Mouse (Mus musculus): ENCODE measurements around the gene Dag1. TPM values are rescaled to one million over a fixed set of nuclear protein-coding genes. Genes with fewer than 3 reads are reported as not detected.
A peak's percentile ranks its signal among the peaks of the same experiment; 100 is the strongest.

Dag1 gene
- polyA plus RNA-seq, 1 experiment from 2014 or later: 54.7 TPM

- 85% methylated on average over 1 of the region's 1 CpGs for WGBS
- no peaks in the 10 kb centered on the region for H3K27me3 ChIP-seq
- H3K4me1 ChIP-seq: no peaks in the 10 kb centered on the region; the same call in 1 of the 2 replicates
- no peaks in the 10 kb centered on the region for H3K9me3 ChIP-seq
- no peak for ATAC-seq (ENCODE audit: insufficient number of reproducible peaks, insufficient read depth, low FRiP score, low TSS enrichment, low read depth)
- H3K36me3 ChIP-seq: peaks cover 21% of the 10 kb centered on the region
- no peak overlapping the region for H3K4me2 ChIP-seq
- no peak overlapping the region for H3K9ac ChIP-seq
- no peak overlapping the region for H3K27ac ChIP-seq
- H3K4me3 ChIP-seq: no peak overlapping the region
These were observed 43.4 kb downstream of the Dag1 start for GRCm38 (mm10) chr9:108220380-108220774.

- Histone ChIP-seq H3K4me2 (no peak overlapping the region), H3K4me3 (no peak overlapping the region), H3K9ac (no peak overlapping the region), H3K9me3 (no peaks in the 10 kb centered on the region), H3K27ac (no peak overlapping the region), H3K27me3 (no peaks in the 10 kb centered on the region), H3K36me3 (peaks cover 21% of the 10 kb centered on the region), H3K4me1 (no peaks in the 10 kb centered on the region; the same call in 1 of the 2 replicates)
- WGBS: 80% methylated on average over 12 of the region's 12 CpGs
- ATAC-seq (ENCODE audit: insufficient number of reproducible peaks, insufficient read depth, low FRiP score, low TSS enrichment, low read depth): no peak
These were observed 43.9 kb downstream of the Dag1 start for GRCm38 (mm10) chr9:108219766-108220379.

GRCm38 (mm10) chr9:108217936-108218543 is 45.7 kb downstream of the Dag1 start:
- no peak overlapping the region for H3K27ac ChIP-seq
- WGBS: 68% methylated on average over 11 of the region's 11 CpGs
- ATAC-seq (ENCODE audit: insufficient number of reproducible peaks, insufficient read depth, low FRiP score, low TSS enrichment, low read depth): no peak

GRCm38 (mm10) chr9:108217406-108217805 is 46.4 kb downstream of the Dag1 start:
- H3K27ac ChIP-seq: no peak overlapping the region
- no peaks in the 10 kb centered on the region for H3K27me3 ChIP-seq
- 92% methylated on average over 3 of the region's 3 CpGs for WGBS
- H3K4me2 ChIP-seq: no peak overlapping the region
- no peak overlapping the region for H3K9ac ChIP-seq
- no peak overlapping the region for H3K4me3 ChIP-seq
- H3K36me3 ChIP-seq: peaks cover 21% of the 10 kb centered on the region
- ATAC-seq (ENCODE audit: insufficient number of reproducible peaks, insufficient read depth, low FRiP score, low TSS enrichment, low read depth): no peak
- H3K9me3 ChIP-seq: no peaks in the 10 kb centered on the region
- H3K4me1 ChIP-seq: peaks cover 3% of the 10 kb centered on the region; the same call in 1 of the 2 replicates

More at GRCm38 (mm10) chr9:108217936-108218543, 45.7 kb downstream of the Dag1 start:
- Histone ChIP-seq H3K4me3 (no peak overlapping the region), H3K9ac (no peak overlapping the region), H3K9me3 (no peaks in the 10 kb centered on the region), H3K36me3 (peaks cover 21% of the 10 kb centered on the region), H3K4me1 (no peaks in the 10 kb centered on the region; the same call in 1 of the 2 replicates), H3K27me3 (no peaks in the 10 kb centered on the region), H3K4me2 (no peak overlapping the region)

GRCm38 (mm10) chr9:108213105-108213504 is 50.7 kb downstream of the Dag1 start:
- no peak overlapping the region for H3K4me3 ChIP-seq
- peaks cover 4% of the 10 kb centered on the region; the same call in 1 of the 2 replicates for H3K4me1 ChIP-seq
- 28% methylated on average over 7 of the region's 7 CpGs for whole genome bisulfite sequencing
- H3K36me3 ChIP-seq: peaks cover 39% of the 10 kb centered on the region
- H3K9me3 ChIP-seq: no peaks in the 10 kb centered on the region
- peak overlapping the region; percentile 60 for H3K27ac ChIP-seq
- H3K27me3 ChIP-seq: no peaks in the 10 kb centered on the region
- ATAC-seq (ENCODE audit: insufficient number of reproducible peaks, insufficient read depth, low FRiP score, low TSS enrichment, low read depth): no peak
- H3K9ac ChIP-seq: 0 out of 2 replicates have a peak overlapping the region, but pooled peaks have one; percentile 32
- H3K4me2 ChIP-seq: no peak overlapping the region

- H3K4me2 ChIP-seq: no peak overlapping the region
- 75% methylated on average over 2 of the region's 2 CpGs for WGBS
- no peak overlapping the region for H3K9ac ChIP-seq
- H3K4me1 ChIP-seq: peaks cover 4% of the 10 kb centered on the region; the same call in 1 of the 2 replicates
- H3K27me3 ChIP-seq: no peaks in the 10 kb centered on the region
- ATAC-seq (ENCODE audit: insufficient number of reproducible peaks, insufficient read depth, low FRiP score, low TSS enrichment, low read depth): no peak
- H3K9me3 ChIP-seq: no peaks in the 10 kb centered on the region
- no peak overlapping the region for H3K4me3 ChIP-seq
- H3K27ac ChIP-seq: no peak overlapping the region
- H3K36me3 ChIP-seq: peaks cover 39% of the 10 kb centered on the region
These were observed 51.3 kb downstream of the Dag1 start for GRCm38 (mm10) chr9:108212426-108212825.

GRCm38 (mm10) chr9:108205571-108205901 is 58.2 kb downstream of the Dag1 start:
- no peaks in the 10 kb centered on the region for H3K9me3 ChIP-seq
- H3K4me1 ChIP-seq: peaks cover 10% of the 10 kb centered on the region
- H3K36me3 ChIP-seq: peaks cover 37% of the 10 kb centered on the region
- WGBS: 85% methylated on average over 3 of the region's 3 CpGs
- ATAC-seq (ENCODE audit: insufficient number of reproducible peaks, insufficient read depth, low FRiP score, low TSS enrichment, low read depth): no peak
- no peak overlapping the region for H3K4me2 ChIP-seq
- H3K9ac ChIP-seq: no peak overlapping the region
- H3K4me3 ChIP-seq: no peak overlapping the region
- no peaks in the 10 kb centered on the region for H3K27me3 ChIP-seq
- H3K27ac ChIP-seq: no peak overlapping the region

GRCm38 (mm10) chr9:108204884-108205570 is 58.7 kb downstream of the Dag1 start:
- Histone ChIP-seq H3K27ac (no peak overlapping the region), H3K27me3 (no peaks in the 10 kb centered on the region), H3K9me3 (no peaks in the 10 kb centered on the region), H3K4me1 (peaks cover 15% of the 10 kb centered on the region), H3K4me2 (no peak overlapping the region), H3K36me3 (peaks cover 37% of the 10 kb centered on the region), H3K9ac (no peak overlapping the region), H3K4me3 (no peak overlapping the region)
- no peak for ATAC-seq (ENCODE audit: insufficient number of reproducible peaks, insufficient read depth, low FRiP score, low TSS enrichment, low read depth)
- WGBS: 73% methylated on average over 8 of the region's 8 CpGs

GRCm38 (mm10) chr9:108203015-108203414 is 60.7 kb downstream of the Dag1 start:
- Histone ChIP-seq H3K9me3 (no peaks in the 10 kb centered on the region), H3K4me2 (no peak overlapping the region), H3K4me3 (no peak overlapping the region), H3K36me3 (peaks cover 17% of the 10 kb centered on the region), H3K9ac (no peak overlapping the region), H3K4me1 (peaks cover 15% of the 10 kb centered on the region), H3K27ac (no peak overlapping the region), H3K27me3 (no peaks in the 10 kb centered on the region)
- WGBS: 36% methylated on average over 13 of the region's 13 CpGs
- no peak for ATAC-seq (ENCODE audit: insufficient number of reproducible peaks, insufficient read depth, low FRiP score, low TSS enrichment, low read depth)

- H3K9ac ChIP-seq: no peak overlapping the region
- peaks cover 9% of the 10 kb centered on the region for H3K36me3 ChIP-seq
- 98% methylated on average over 2 of the region's 2 CpGs for WGBS
- no peak overlapping the region for H3K27ac ChIP-seq
- ATAC-seq (ENCODE audit: insufficient number of reproducible peaks, insufficient read depth, low FRiP score, low TSS enrichment, low read depth): no peak
- no peaks in the 10 kb centered on the region for H3K27me3 ChIP-seq
- peaks cover 19% of the 10 kb centered on the region for H3K4me1 ChIP-seq
- no peak overlapping the region for H3K4me3 ChIP-seq
- no peak overlapping the region for H3K4me2 ChIP-seq
- no peaks in the 10 kb centered on the region for H3K9me3 ChIP-seq
These were observed 61.6 kb downstream of the Dag1 start for GRCm38 (mm10) chr9:108202169-108202568.

- WGBS: 1% methylated on average over 13 of the region's 13 CpGs
These were observed 62.6 kb downstream of the Dag1 start for GRCm38 (mm10) chr9:108201160-108201559.

More at GRCm38 (mm10) chr9:108201160-108201559, 62.6 kb downstream of the Dag1 start:
- H3K9ac ChIP-seq: peak overlapping the region; percentile 41; the same call in 1 of the 2 replicates
- ATAC-seq (ENCODE audit: insufficient number of reproducible peaks, insufficient read depth, low FRiP score, low TSS enrichment, low read depth): peak; percentile 85
- peak overlapping the region; percentile 51 for H3K4me2 ChIP-seq
- H3K9me3 ChIP-seq: no peaks in the 10 kb centered on the region
- H3K27me3 ChIP-seq: no peaks in the 10 kb centered on the region
- peaks cover 1% of the 10 kb centered on the region; the same call in 1 of the 2 replicates for H3K36me3 ChIP-seq
- H3K4me1 ChIP-seq: peaks cover 24% of the 10 kb centered on the region
- peak overlapping the region; percentile 25 for H3K4me3 ChIP-seq
- H3K27ac ChIP-seq: no peak overlapping the region; the same call in 1 of the 2 replicates

Measured in embryonic facial prominence, embryonic 13.5 days (tissue).